Mouse (Mus musculus) forebrain, embryonic 10.5 days (tissue): ENCODE measurements around the gene Fscn3. TPM values are rescaled to one million over a fixed set of nuclear protein-coding genes. Genes with fewer than 3 reads are reported as not detected.

Source experiments
- DNase-seq: peaks from one replicate; pipeline ENCODE4 v3.0.0-alpha.2; 2017; ENCODE audit warnings: low spot score; ENCODE audit errors: extremely low spot score
- H3K27ac ChIP-seq: fragments of 300-500 bp; sonication (generic); 2 replicates; pipeline ENCODE4 v1.5.1; 2016; ENCODE audit warnings: mild to moderate bottlenecking
- H3K27me3 ChIP-seq: fragments of 300-500 bp; sonication (generic); 2 replicates; pipeline ENCODE4 v1.6.1; 2016; ENCODE audit warnings: mild to moderate bottlenecking; ENCODE audit not compliant: poor library complexity, severe bottlenecking
- H3K36me3 ChIP-seq: fragments of 300-500 bp; sonication (generic); replicated peaks from 2 replicates; pipeline ENCODE4 v1.6.1; 2016; ENCODE audit warnings: mild to moderate bottlenecking, moderate library complexity
- H3K4me1 ChIP-seq: fragments of 300-500 bp; sonication (generic); 2 replicates; pipeline ENCODE4 v1.6.1; 2016
- H3K4me3 ChIP-seq: fragments of 300-500 bp; sonication (generic); 2 replicates; pipeline ENCODE4 v1.5.1; 2016; ENCODE audit warnings: mild to moderate bottlenecking, moderate library complexity
- H3K9me3 ChIP-seq: fragments of 300-500 bp; sonication (generic); 2 replicates; pipeline ENCODE4 v1.6.1; 2016; ENCODE audit warnings: mild to moderate bottlenecking, moderate library complexity
- WGBS: fragments of 180-500 bp; shearing (Covaris S2); methylation state at CpG from one replicate; pipeline ENCODE4 v1.1.7; 2016; 5-methylcytosine and 5-hydroxymethylcytosine counted together
- polyA plus RNA-seq: library from polyadenylated mRNA; unstranded; fragments of >200 nt; fragmentation: Nextera tagmentation; extraction: Ambion mirVana; gene quantifications from 2 replicates; pipeline ENCODE4 v1.2.1, GENCODE M21; 2016

The Fscn3 gene
- polyA plus RNA-seq: 0.14 TPM in 1 of 2 replicates, not detected in the other

DNA sequence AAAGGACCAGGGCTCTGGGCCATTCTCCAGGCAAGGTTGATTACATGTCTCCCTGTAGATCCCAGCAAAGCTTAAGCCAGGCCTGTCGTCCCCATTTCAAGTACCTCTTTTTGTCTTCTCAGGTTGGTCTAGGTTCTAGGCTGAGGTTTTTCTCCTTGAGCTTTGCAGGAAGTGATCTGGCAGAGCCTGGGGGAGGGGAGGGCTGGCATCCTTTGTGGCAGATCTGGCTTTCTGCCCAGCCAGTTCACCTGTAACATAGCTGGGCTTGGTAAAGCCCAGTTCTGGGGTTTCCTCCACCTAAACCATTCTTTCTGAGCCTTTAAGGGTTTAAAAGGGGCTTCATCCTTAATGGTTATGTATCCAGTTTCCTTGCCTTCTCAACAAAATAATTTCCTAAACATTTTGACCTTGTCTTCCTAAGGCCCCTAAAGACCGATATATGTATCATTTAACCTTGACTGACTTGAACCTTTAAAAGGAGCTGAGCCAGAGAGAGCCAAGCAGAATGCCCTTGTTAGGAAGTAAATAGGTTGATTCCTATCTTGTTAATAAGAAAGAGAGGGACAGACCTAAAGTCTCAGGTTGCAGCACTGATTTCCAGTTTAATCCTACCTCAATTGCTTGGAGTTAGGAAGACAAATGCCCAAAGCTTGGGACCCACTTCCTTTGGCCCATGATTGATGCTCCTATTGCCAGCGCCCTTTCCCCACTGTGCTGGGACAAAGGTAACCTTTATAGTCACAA, at the start of gene Fscn3:
TSS of gene Fscn3 (plus strand) at position 694 of the 744 bp plus-strand sequence.
- Histone ChIP-seq H3K4me1 (peaks cover 17% of the 10 kb centered on the region), H3K36me3 (peaks cover 26% of the 10 kb centered on the region), H3K27me3 (no peaks in the 10 kb centered on the region), H3K9me3 (no peaks in the 10 kb centered on the region), H3K27ac (no peak within 1 kb of the TSS), H3K4me3 (no peak within 1 kb of the TSS)
- WGBS: 79% methylated on average over 3 of the region's 3 CpGs
- DNase-seq: no peak

DNA sequence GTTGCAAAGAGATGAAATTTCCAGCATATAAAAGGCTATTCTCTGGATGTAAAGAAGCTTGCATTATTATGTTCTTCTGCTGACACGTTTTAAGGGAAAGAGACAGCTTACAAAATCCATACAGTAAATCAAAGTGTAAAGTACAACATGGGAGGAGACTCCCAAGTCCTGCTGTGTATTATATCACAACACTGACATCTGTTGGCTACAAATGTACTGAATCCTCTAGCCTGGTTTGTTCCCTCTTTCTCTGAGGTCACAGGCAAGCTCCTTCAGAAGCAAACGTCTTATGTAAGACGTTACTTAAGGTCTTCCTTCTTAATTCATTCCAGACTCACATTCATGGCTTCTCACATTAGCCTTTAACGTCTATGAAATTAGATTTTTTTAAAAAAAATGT, 45.6 kb upstream of the Fscn3 start:
- no peaks in the 10 kb centered on the region for H3K27me3 ChIP-seq
- H3K36me3 ChIP-seq: no peaks in the 10 kb centered on the region
- no peaks in the 10 kb centered on the region for H3K9me3 ChIP-seq
- WGBS: 65% methylated on average over 4 of the region's 4 CpGs
- H3K4me1 ChIP-seq: no peaks in the 10 kb centered on the region
- no peak overlapping the region for H3K4me3 ChIP-seq
- no peak for DNase-seq
- no peak overlapping the region for H3K27ac ChIP-seq

DNA sequence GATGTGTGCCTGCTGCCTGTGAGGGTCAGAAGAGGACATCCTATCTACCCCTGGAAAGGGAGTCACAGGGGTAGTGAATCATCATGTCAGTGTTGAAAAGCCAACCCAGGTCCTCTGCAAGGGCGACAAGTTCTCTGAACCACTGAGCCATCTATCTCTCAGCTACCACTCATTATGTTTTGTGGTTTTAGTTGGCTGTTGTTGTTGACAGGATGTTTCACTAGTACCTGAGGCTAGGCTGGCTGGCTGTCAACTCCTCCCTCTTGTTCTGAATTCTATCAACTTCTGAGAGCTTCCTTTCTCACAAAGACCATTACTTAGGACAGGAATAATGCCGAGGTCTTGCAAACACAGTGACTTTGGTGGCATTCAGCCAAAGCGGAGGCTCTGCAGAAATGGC, 42.4 kb upstream of the Fscn3 start:
- no peaks in the 10 kb centered on the region for H3K27me3 ChIP-seq
- no peak overlapping the region for H3K4me3 ChIP-seq
- no peaks in the 10 kb centered on the region for H3K9me3 ChIP-seq
- DNase-seq: no peak
- 88% methylated on average over 3 of the region's 3 CpGs for WGBS
- H3K4me1 ChIP-seq: no peaks in the 10 kb centered on the region
- no peak overlapping the region for H3K27ac ChIP-seq
- no peaks in the 10 kb centered on the region for H3K36me3 ChIP-seq

DNA sequence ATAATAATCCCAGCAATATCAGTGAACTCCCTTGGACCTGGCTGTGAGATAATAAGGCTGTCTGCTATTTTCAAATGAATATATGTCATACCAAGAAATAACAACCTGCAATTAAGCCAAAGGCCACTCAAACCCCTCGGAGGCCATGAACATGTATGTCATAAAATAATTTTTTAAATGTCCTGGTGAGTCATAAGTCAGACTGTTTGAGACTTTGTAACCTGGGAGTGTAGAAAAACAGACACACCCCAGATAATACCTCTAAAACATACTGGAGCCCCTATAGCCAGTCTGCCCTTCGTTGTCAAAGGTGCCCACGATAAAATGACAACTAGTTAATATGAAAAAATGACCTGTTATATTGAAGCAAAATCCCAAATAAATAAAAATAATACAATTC, 38.6 kb upstream of the Fscn3 start:
- H3K4me1 ChIP-seq: no peaks in the 10 kb centered on the region
- H3K9me3 ChIP-seq: no peaks in the 10 kb centered on the region
- no peak for DNase-seq
- WGBS: 91% methylated on average over 3 of the region's 3 CpGs
- H3K27ac ChIP-seq: no peak overlapping the region
- no peaks in the 10 kb centered on the region for H3K36me3 ChIP-seq
- H3K4me3 ChIP-seq: no peak overlapping the region
- peaks cover 35% of the 10 kb centered on the region for H3K27me3 ChIP-seq

DNA sequence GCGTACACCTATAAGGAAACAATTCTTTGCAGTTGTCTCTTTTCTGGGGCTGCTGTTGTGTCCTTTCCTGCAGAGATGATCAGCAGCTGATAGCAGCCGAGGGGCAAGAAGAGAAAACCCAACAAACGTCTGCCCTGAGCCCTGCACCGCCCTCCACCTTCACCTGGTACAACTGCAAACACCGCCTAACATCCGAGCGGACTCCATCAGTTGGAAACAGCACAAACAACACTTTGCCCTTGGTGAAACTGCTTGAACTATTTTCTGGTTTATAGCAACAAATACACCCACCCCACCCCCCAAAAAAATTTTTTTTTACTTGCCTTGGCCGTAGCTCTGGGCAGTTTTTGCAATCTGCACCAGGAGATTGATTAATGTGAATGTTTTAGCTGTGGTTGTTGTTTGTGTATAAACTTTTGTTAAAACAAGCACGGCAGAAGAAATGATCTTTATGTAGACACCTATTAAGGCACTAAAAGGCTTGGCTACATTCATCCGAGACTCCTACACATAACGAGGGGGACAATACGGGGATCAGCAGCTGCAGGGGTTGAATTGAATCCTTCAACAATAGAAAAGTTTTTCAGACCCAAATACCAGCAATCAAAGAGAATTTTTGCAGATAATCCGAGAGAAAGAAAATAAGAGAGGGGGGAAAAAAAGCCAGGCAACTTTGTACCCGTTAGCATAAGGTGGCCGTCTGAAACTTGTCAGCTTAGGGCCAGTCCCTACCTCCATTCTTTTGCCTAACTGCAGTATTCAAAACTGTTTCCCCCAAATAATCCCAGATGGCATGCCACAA, 31.3 kb upstream of the Fscn3 start:
- H3K27ac ChIP-seq: peak overlapping the region; percentile 88
- peak overlapping the region; percentile 58 for H3K4me3 ChIP-seq
- 9% methylated on average over 15 of the region's 15 CpGs for WGBS
- peaks cover 23% of the 10 kb centered on the region for H3K4me1 ChIP-seq
- no peaks in the 10 kb centered on the region for H3K36me3 ChIP-seq
- H3K9me3 ChIP-seq: peaks cover 9% of the 10 kb centered on the region
- H3K27me3 ChIP-seq: peaks cover 89% of the 10 kb centered on the region
- peak; percentile 41 for DNase-seq

DNA sequence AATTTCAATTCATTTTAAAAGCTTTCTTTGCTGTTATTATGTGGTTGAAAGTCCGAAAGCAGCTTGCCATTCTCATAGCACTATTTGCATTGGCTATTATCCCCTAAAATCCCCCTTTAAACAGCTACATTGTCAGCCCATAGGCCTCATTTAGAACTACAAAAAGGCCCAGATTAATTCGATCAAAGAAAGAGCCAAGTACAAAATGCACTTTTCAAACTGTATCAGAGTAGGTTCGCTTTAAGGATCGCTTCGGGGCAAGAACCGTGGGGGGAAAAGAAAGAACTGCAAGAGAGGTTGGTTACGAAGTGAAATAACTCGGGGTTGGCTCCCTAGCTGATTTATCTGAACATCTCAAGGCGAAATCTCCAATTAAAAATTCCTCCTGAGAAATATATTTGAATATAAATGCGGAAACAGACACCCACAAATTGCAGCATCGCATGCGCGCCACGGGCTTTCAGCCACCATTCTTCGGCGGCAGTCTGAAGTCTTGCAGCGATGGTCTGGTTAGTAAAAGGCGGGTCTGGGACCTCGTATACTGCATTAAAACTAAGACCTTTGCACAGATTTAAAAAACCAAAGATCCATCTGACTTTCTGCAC, 30.6 kb upstream of the Fscn3 start:
- H3K36me3 ChIP-seq: no peaks in the 10 kb centered on the region
- peak overlapping the region; percentile 88 for H3K27ac ChIP-seq
- under 1% methylated on average over 19 of the region's 19 CpGs for WGBS
- peaks cover 89% of the 10 kb centered on the region for H3K27me3 ChIP-seq
- DNase-seq: peak; percentile 57
- peaks cover 9% of the 10 kb centered on the region for H3K9me3 ChIP-seq
- peak overlapping the region; percentile 58 for H3K4me3 ChIP-seq
- H3K4me1 ChIP-seq: peaks cover 23% of the 10 kb centered on the region

DNA sequence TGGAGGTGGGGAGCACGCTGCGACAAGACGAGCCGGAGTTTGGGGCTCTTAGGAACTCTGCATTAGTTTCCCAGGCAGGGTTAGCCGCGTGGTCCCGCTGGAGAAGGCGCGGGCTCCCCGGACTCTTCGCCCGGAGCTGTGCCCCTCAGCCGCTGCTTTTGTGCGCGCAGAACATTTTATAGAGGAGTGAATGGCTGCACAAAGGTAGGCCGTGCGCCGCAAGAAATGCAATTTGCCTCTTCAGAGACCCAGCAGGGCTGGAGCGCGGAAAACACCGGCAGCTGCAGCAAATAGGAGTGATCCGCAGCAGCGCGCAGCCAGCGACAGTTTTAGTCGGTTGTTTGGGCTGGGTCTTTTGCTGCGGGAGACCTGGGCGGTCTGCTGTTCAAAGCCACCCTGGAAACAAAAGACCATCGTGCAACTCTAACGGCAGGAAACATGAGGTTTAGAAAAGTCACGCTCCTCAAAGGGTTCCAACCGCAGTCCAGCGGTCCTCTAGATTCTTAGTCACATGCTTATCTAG, 29.8 kb upstream of the Fscn3 start, which contains the start of gene Zfp800:
TSS of gene Zfp800 (minus strand) at position 325 of the 523 bp plus-strand sequence.
- WGBS: under 1% methylated on average over 33 of the region's 33 CpGs
- Histone ChIP-seq H3K27ac (peak within 1 kb of the TSS; percentile 88), H3K27me3 (peaks cover 84% of the 10 kb centered on the region), H3K4me3 (peak within 1 kb of the TSS; percentile 58), H3K4me1 (peaks cover 23% of the 10 kb centered on the region), H3K9me3 (peaks cover 9% of the 10 kb centered on the region), H3K36me3 (no peaks in the 10 kb centered on the region)
- peak; percentile 70 for DNase-seq

DNA sequence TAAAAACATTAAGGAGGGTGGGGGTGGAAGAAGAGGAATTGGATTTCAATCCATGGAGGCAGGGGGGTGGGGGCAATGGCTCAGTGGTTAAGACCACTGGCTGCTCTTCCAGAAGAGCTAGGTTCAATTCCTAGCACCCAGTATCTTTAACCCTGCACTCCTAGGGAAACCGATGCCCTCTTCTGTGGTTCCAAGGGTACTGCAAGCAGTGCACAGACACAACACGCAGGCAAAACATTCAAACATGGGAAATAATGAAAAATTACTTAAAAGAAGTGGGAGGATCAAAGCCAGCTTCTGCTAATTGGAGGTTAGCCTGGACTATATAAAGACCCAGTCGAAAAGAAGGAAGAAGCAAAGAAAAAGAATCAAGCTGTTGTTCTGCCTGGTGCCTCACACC, 28.9 kb upstream of the Fscn3 start:
- Histone ChIP-seq H3K36me3 (no peaks in the 10 kb centered on the region), H3K4me3 (no peak overlapping the region), H3K27me3 (peaks cover 74% of the 10 kb centered on the region), H3K9me3 (peaks cover 9% of the 10 kb centered on the region), H3K4me1 (peaks cover 23% of the 10 kb centered on the region), H3K27ac (no peak overlapping the region)
- no peak for DNase-seq
- WGBS: 85% methylated on average over 3 of the region's 3 CpGs

DNA sequence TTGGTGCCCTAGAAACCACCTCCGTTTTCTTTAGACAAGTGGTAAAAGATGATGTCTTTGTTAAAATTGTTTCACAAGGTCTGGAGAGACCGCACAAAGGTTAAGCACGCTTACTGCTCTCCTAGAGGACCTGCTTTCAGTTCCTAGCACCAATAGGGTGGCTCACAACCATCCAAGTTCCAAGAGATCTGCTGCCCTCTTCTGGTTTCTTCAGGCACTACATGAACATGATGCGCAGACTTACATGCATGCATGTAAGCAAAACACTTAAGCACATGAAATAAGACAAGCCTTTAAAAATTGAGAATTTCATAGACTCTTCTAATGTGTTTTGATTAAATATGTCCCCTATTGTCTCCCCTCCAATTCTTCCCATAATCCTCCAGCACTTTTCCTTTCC, 27.8 kb upstream of the Fscn3 start:
- no peak overlapping the region for H3K27ac ChIP-seq
- peaks cover 15% of the 10 kb centered on the region for H3K9me3 ChIP-seq
- peaks cover 23% of the 10 kb centered on the region for H3K4me1 ChIP-seq
- H3K36me3 ChIP-seq: no peaks in the 10 kb centered on the region
- H3K27me3 ChIP-seq: peaks cover 63% of the 10 kb centered on the region
- no peak overlapping the region for H3K4me3 ChIP-seq
- 96% methylated on average over 4 of the region's 4 CpGs for WGBS
- no peak for DNase-seq

DNA sequence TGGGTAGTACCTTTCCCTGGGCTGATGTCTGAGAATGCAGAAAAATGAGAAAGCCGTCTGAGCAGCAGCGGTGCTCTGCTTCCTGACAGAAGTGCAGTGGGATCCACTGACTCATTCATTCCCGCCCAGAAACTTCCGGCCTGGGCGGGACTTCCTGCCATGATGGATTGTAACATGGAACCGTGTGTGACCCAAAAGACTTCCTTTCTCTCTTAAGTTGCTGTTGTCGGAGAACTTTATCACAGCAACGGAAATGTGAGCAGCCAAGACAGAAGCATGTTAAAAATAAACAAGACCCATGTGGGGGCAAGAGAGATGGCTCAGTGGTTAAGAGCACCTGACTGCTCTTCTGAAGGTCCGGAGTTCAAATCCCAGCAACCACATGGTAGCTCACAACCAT, 17.5 kb upstream of the Fscn3 start:
- DNase-seq: no peak
- WGBS: 88% methylated on average over 9 of the region's 9 CpGs
- H3K36me3 ChIP-seq: peaks cover 7% of the 10 kb centered on the region
- no peaks in the 10 kb centered on the region for H3K4me1 ChIP-seq
- H3K27me3 ChIP-seq: no peaks in the 10 kb centered on the region
- no peak overlapping the region for H3K4me3 ChIP-seq
- no peak overlapping the region for H3K27ac ChIP-seq
- peaks cover 3% of the 10 kb centered on the region; the same call in 1 of the 2 replicates for H3K9me3 ChIP-seq

DNA sequence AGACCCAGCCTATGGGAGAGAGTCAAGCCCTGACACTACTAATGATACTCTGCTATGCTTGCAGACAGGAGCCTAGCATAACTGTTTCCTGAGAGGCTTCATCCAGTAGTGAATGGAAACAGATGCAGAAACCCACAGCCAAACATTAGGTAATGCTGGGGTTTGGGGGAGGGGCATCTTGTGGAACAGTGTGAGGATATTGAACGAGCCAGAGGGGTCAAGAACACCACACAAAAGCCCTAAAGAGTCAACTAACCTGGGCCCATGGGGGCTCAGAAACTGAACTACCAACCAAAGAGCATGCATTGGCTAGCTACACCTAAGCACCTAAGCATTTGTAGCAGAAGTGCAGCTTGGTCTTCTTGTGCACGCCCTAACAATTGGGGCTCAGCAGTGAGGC, 16.4 kb upstream of the Fscn3 start:
- WGBS: 72% methylated on average over 2 of the region's 2 CpGs
- Histone ChIP-seq H3K4me1 (no peaks in the 10 kb centered on the region), H3K4me3 (no peak overlapping the region), H3K36me3 (peaks cover 19% of the 10 kb centered on the region), H3K9me3 (no peaks in the 10 kb centered on the region), H3K27me3 (no peaks in the 10 kb centered on the region), H3K27ac (no peak overlapping the region)
- DNase-seq: no peak

DNA sequence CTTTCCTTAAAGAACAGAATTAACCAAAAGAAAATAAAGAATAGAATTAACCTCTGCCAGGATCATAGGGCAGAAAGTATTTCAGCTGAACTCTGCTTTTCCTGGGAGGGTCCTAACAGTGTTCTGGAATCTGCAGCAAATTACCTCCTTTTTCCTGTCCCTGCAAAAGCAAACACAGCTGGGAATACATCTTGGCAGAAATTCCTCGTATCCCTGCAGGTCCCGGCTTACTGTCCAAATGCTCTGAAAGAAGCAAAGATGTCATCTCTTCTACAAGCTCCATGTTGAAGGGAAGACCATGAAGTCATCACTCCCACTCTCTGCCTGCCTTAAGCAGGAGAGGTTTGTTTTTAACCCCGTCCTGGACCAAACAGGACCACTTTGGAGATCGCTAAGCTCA, 10.6 kb upstream of the Fscn3 start:
- Histone ChIP-seq H3K27me3 (no peaks in the 10 kb centered on the region), H3K4me1 (peaks cover 24% of the 10 kb centered on the region), H3K9me3 (no peaks in the 10 kb centered on the region), H3K36me3 (peaks cover 52% of the 10 kb centered on the region), H3K27ac (no peak overlapping the region), H3K4me3 (no peak overlapping the region)
- DNase-seq: no peak
- WGBS: 80% methylated on average over 4 of the region's 4 CpGs
